Mouse (Mus musculus) liver, embryonic 12.5 days (tissue): Measurements from ENCODE around the gene Ddn. TPM values are rescaled to one million over a fixed set of nuclear protein-coding genes. Genes with fewer than 3 reads are reported as not detected.
"Not testable (repeated sequence)": the region's sequence is repeated elsewhere in the genome, so short reads cannot be mapped to it uniquely, and the experiment has no call there.

Experiments used
- ATAC-seq: fragments of 200-750 bp; cut with Nextera tagmentation; 2 replicates; pipeline ENCODE4 v1.8.0; 2017; ENCODE audit warnings: moderate number of reproducible peaks, mild to moderate bottlenecking, moderate library complexity
- H3K27ac ChIP-seq: fragments of 300-500 bp; sonication (generic); 2 replicates; pipeline ENCODE4 v1.5.1; 2016; ENCODE audit warnings: mild to moderate bottlenecking
- H3K27me3 ChIP-seq: fragments of 300-500 bp; sonication (generic); replicated peaks from 2 replicates; pipeline ENCODE4 v1.6.1; 2016; ENCODE audit warnings: mild to moderate bottlenecking, moderate library complexity
- H3K36me3 ChIP-seq: fragments of 300-500 bp; sonication (generic); 2 replicates; pipeline ENCODE4 v1.6.1; 2016; ENCODE audit warnings: mild to moderate bottlenecking, moderate library complexity
- H3K4me1 ChIP-seq: fragments of 300-500 bp; sonication (generic); 2 replicates; pipeline ENCODE4 v1.6.1; 2016
- H3K4me2 ChIP-seq: fragments of 300-500 bp; sonication (generic); 2 replicates; pipeline ENCODE4 v1.6.1; 2016; ENCODE audit warnings: mild to moderate bottlenecking, moderate library complexity
- H3K4me3 ChIP-seq: fragments of 300-500 bp; sonication (generic); 2 replicates; pipeline ENCODE4 v1.5.1; 2016; ENCODE audit warnings: mild to moderate bottlenecking, moderate library complexity
- H3K9ac ChIP-seq: fragments of 300-500 bp; sonication (generic); 2 replicates; pipeline ENCODE4 v1.6.1; 2016; ENCODE audit warnings: mild to moderate bottlenecking, moderate library complexity
- H3K9me3 ChIP-seq: fragments of 300-500 bp; sonication (generic); replicated peaks from 2 replicates; pipeline ENCODE4 v1.6.1; 2016; ENCODE audit warnings: mild to moderate bottlenecking, moderate library complexity
- WGBS: fragments of 180-500 bp; shearing (Covaris S2); methylation state at CpG from one replicate; pipeline ENCODE4 v1.1.7; 2016; ENCODE audit not compliant: insufficient replicate concordance; 5-methylcytosine and 5-hydroxymethylcytosine counted together
- polyA plus RNA-seq: library from polyadenylated mRNA; unstranded; fragments of >200 nt; fragmentation: Nextera tagmentation; extraction: Ambion mirVana; gene quantifications from 2 replicates; pipeline ENCODE4 v1.2.1, GENCODE M21; 2016

The Ddn gene
- polyA plus RNA-seq, 1 experiment from 2014 or later, result not detected

DNA sequence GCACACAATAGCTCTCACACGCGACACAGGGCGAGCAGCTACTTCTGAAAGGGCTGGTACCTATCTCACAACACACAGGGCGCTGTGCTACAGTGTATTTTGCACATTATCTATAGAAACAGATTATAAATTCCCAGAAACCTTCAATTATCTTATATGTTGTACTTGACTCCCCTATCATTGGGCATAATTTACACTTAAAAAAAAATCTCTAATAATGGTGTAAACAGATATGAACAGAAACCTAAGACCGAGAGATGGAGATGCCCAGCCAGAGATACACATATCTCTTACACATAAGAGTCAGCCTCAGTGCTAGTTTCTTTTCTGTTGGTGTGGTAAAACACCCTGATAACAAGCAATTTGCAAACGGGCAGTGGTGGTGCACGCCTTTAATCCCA is 18.3 kb upstream of the Ddn start:
- Histone ChIP-seq H3K27me3 (no peaks in the 10 kb centered on the region), H3K4me2 (peak overlapping the region; percentile 77), H3K9ac (peak overlapping the region; percentile 49), H3K4me3 (peak overlapping the region; percentile 38), H3K4me1 (peaks cover 69% of the 10 kb centered on the region), H3K27ac (peak overlapping the region; percentile 85), H3K9me3 (no peaks in the 10 kb centered on the region), H3K36me3 (peaks cover 51% of the 10 kb centered on the region)
- ATAC-seq, result peak; percentile 78
- WGBS, result 29% methylated on average over 7 of the region's 7 CpGs

- Histone ChIP-seq H3K27ac (no peak overlapping the region), H3K9ac (no peak overlapping the region), H3K9me3 (no peaks in the 10 kb centered on the region), H3K27me3 (no peaks in the 10 kb centered on the region), H3K4me2 (no peak overlapping the region), H3K36me3 (peaks cover 82% of the 10 kb centered on the region), H3K4me3 (no peak overlapping the region), H3K4me1 (peaks cover 42% of the 10 kb centered on the region)
- no peak for ATAC-seq
- 59% methylated on average over 3 of the region's 3 CpGs for WGBS
These were observed 14.1 kb upstream of the Ddn start for GRCm38 (mm10) chr15:98823434-98823833.

DNA sequence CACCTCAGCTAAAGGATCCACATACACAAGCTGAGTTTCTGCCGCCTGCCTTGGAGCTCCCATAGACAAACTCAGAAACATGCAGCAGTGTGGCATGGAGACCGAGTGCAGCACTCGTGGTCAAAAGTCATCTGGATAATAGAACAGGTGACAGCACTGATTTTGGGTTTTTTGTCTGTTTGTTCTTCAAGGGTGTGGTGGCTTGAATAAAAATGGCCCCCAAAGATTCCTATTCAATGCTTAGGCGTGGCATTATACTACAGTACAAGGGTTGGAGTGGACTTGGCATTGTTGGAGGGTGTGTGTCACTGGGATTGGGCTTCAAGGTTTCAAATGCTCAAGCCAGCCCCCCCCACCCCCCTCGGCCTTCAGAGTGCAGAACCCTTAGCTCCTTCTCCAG is 12.9 kb upstream of the Ddn start:
- Histone ChIP-seq H3K9me3 (no peaks in the 10 kb centered on the region), H3K4me1 (peaks cover 29% of the 10 kb centered on the region), H3K27ac (no peak overlapping the region), H3K27me3 (no peaks in the 10 kb centered on the region), H3K4me2 (no peak overlapping the region), H3K4me3 (no peak overlapping the region), H3K9ac (no peak overlapping the region), H3K36me3 (peaks cover 89% of the 10 kb centered on the region)
- WGBS, result 86% methylated on average over 5 of the region's 5 CpGs
- no peak for ATAC-seq

GRCm38 (mm10) chr15:98821403-98821802 is 12.1 kb upstream of the Ddn start:
- no peaks in the 10 kb centered on the region for H3K9me3 ChIP-seq
- peaks cover 94% of the 10 kb centered on the region for H3K36me3 ChIP-seq
- H3K9ac ChIP-seq, result no peak overlapping the region
- no peak overlapping the region for H3K4me3 ChIP-seq
- no peak for ATAC-seq
- H3K4me2 ChIP-seq, result no peak overlapping the region
- no peaks in the 10 kb centered on the region for H3K27me3 ChIP-seq
- peaks cover 22% of the 10 kb centered on the region for H3K4me1 ChIP-seq
- WGBS, result 67% methylated on average over 10 of the region's 10 CpGs
- H3K27ac ChIP-seq, result no peak overlapping the region

DNA sequence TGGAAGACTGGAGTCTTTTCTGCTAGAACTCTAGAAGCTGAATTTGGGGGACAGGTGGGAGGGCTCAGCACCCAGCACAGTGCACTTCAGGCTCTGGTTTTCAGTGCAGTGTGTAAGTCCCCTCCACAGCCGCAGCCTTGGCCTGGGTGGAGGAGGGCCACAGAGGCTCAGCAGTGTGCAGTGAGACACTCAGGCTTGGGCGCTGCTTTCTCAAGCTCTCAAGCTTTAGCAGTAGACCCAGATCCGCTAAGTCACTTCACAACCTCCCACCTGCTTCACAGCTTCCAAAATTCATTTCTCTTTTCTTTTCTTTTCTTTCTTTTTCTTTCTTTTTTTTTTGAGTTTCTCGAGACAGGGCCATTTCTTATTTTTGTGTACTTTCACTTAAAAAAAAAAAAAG is 11.6 kb upstream of the Ddn start:
- ATAC-seq, result no peak
- 85% methylated on average over 4 of the region's 4 CpGs for WGBS
- peaks cover 96% of the 10 kb centered on the region for H3K36me3 ChIP-seq

DNA sequence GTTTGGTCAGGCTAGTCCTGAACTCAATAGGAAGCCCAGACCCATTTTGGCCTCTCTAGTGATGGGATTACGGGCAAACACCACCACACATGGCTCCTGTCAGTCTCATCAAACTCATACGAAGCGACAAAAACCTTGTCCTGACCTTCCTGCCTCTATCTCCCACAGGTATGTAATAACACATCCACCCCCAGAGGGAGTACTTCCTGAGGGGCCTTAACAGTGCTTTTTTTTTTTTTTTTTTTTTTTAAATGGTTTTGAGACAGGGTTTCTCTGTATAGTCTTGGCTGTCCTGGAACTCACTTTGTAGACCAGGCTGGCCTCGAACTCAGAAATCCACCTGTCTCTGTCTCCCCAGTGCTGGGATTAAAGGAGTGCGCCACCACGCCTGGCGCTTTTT is 8.9 kb upstream of the Ddn start:
- Histone ChIP-seq H3K36me3 (peaks cover 96% of the 10 kb centered on the region), H3K4me2 (no peak overlapping the region), H3K27me3 (no peaks in the 10 kb centered on the region), H3K4me1 (no peaks in the 10 kb centered on the region; the same call in 1 of the 2 replicates), H3K27ac (no peak overlapping the region), H3K9ac (no peak overlapping the region), H3K9me3 (no peaks in the 10 kb centered on the region), H3K4me3 (no peak overlapping the region)
- WGBS, result 93% methylated on average over 7 of the region's 7 CpGs
- no peak for ATAC-seq

More for the DNA sequence above, 11.6 kb upstream of the Ddn start:
- H3K4me2 ChIP-seq, result no peak overlapping the region
- peaks cover 17% of the 10 kb centered on the region for H3K4me1 ChIP-seq
- no peak overlapping the region for H3K4me3 ChIP-seq
- no peaks in the 10 kb centered on the region for H3K27me3 ChIP-seq
- H3K9me3 ChIP-seq, result no peaks in the 10 kb centered on the region
- H3K9ac ChIP-seq, result no peak overlapping the region
- H3K27ac ChIP-seq, result no peak overlapping the region

DNA sequence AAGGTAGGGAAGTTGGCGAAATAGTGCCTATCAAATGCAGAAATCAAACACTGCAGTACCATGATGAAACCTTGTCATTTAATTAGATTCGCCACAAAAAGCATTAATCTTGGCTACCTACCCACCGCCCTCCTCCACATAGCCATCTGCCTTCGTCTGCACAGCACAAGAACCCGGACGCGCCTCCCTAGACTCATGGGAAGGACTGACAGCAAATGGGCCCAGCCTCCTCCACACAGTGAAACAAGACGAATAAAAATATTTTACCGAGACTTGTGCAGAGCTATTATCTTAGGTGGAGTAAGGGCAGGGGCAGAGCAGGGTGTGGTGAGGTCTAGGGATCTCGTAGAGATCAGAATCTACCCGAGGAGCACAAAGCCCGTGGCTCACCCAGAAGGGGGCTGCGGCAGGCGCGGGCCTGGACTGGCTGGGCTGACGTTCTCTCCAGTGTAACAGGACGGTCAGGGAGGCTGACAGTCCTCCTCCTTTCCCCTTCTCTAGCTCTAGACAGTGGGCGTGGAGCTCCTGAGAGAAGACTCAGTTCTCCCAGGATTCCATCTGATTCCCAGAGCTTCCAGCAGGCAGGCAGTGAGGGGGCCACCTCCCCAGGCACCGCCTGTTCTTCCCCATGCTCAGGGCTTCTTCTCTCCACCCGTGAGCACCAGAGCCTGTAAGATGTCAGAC is 3.6 kb upstream of the Ddn start:
- Histone ChIP-seq H3K4me3 (no peak overlapping the region), H3K9ac (no peak overlapping the region), H3K4me2 (no peak overlapping the region), H3K4me1 (peaks cover 6% of the 10 kb centered on the region), H3K27me3 (peaks cover 22% of the 10 kb centered on the region), H3K27ac (no peak overlapping the region), H3K36me3 (peaks cover 73% of the 10 kb centered on the region), H3K9me3 (no peaks in the 10 kb centered on the region)
- WGBS, result 78% methylated on average over 20 of the region's 20 CpGs
- no peak for ATAC-seq

DNA sequence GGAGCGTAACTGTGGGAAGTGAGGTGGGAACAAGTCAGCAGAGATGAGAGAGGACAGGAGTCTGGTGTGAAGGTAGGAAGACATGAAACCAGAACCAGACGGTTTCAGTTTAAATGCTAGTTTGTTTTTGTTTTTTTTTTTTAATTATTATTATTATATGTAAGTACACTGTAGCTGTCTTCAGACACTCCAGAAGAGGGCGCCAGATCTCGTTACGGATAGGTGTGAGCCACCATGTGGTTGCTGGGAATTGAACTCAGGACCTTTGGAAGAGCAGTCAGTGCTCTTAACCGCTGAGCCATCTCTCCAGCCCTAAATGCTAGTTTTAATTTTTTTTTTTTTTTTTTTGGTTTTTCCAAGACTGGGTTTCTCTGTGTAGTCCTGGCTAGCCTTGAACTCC is 922 bp upstream of the Ddn start:
- H3K9ac ChIP-seq, H3K9me3 ChIP-seq, H3K4me3 ChIP-seq, ATAC-seq, H3K4me2 ChIP-seq, H3K27ac ChIP-seq: not testable (repeated sequence)
- H3K27me3 ChIP-seq, result peaks cover 49% of the 10 kb centered on the region
- 60% methylated on average over 6 of the region's 6 CpGs for WGBS
- peaks cover 32% of the 10 kb centered on the region for H3K4me1 ChIP-seq
- peaks cover 47% of the 10 kb centered on the region for H3K36me3 ChIP-seq

DNA sequence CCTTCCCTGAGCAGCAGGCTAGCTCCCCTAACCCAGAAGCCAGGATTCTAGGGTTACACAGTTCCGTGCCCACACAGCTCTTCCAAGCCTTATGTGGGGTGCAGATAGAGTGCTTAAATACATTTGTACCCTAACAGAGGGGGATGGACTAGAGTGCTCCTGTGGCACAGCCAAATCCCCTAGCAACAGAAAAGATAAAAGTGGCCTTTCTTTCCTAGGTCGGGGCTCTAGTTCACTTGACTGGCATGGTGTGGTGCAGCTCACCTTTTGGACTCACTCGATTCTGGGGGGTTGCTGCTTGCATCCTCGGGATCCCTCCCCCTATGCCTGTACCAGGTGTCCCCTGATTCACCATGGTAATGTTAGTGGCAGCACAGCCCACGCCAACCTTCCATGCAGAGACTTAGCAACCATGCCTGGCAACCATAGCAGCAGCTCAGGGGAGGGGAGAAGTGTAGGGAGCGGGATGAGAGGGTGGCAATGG is 597 bp downstream of the Ddn start:
- Histone ChIP-seq H3K4me3 (no peak overlapping the region), H3K4me2 (no peak overlapping the region), H3K4me1 (peaks cover 41% of the 10 kb centered on the region), H3K27me3 (peaks cover 64% of the 10 kb centered on the region), H3K9me3 (no peaks in the 10 kb centered on the region), H3K36me3 (peaks cover 32% of the 10 kb centered on the region), H3K9ac (no peak overlapping the region), H3K27ac (no peak overlapping the region)
- ATAC-seq, result no peak
- WGBS, result 14% methylated on average over 6 of the region's 6 CpGs

DNA sequence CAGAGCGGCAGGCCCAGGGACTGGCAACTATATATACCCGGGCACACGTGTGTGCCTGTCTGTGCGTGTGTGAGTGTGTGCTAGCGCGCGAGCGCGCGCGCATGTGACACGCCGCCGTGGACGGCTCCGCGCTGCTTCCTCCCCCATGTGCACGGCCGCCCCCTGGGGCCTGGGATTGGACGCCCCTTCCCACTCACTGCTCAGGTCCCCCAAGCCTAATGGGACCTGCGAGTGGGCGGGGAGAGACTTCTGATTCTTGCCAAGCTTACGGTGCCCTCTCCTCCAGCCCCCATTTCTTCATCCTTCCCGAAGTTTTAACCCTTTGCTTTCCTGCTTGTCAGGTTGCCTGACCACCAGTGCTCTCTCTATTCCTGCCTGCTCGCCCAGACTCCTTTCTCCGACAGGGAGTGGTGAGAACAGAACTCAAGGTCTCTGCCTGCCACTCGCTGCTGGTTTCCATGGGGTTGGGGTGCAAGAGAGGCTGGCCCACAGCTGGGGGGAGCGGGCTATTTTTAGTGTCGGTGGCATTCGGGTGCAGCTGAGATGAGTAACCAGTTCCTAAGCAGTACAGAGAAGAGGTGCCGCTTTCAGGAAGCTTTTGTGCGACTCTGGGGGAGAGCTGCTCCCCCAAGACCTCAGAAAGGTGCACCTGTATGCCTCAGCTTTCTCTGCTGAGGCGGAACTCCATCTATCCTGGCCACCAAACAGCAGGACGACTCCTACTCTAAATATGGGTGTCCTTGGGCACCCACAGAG is 1.2 kb downstream of the Ddn start:
- Histone ChIP-seq H3K36me3 (peaks cover 26% of the 10 kb centered on the region), H3K4me2 (peak overlapping the region; percentile 69), H3K4me3 (peak overlapping the region; percentile 45), H3K27ac (no peak overlapping the region), H3K9me3 (no peaks in the 10 kb centered on the region), H3K9ac (0 out of 2 replicates have a peak overlapping the region, but pooled peaks have one; percentile 19), H3K4me1 (peaks cover 47% of the 10 kb centered on the region), H3K27me3 (peaks cover 70% of the 10 kb centered on the region)
- no peak for ATAC-seq
- 3% methylated on average over 34 of the region's 34 CpGs for WGBS

GRCm38 (mm10) chr15:98806809-98807770 is 2.2 kb downstream of the Ddn start:
- Histone ChIP-seq H3K4me2 (peak overlapping the region; percentile 69), H3K9ac (peak overlapping the region; percentile 44), H3K9me3 (no peaks in the 10 kb centered on the region), H3K27me3 (peaks cover 80% of the 10 kb centered on the region), H3K27ac (no peak overlapping the region), H3K36me3 (peaks cover 16% of the 10 kb centered on the region), H3K4me1 (peaks cover 50% of the 10 kb centered on the region), H3K4me3 (peak overlapping the region; percentile 45)
- peak; percentile 60 for ATAC-seq
- WGBS, result 2% methylated on average over 58 of the region's 58 CpGs
